Mouse (Mus musculus): ENCODE results near the gene Serping1.
"Not testable (repeated sequence)": the region's sequence is repeated elsewhere in the genome, so short reads cannot be mapped to it uniquely, and the experiment has no call there.

The Serping1 gene

DNA sequence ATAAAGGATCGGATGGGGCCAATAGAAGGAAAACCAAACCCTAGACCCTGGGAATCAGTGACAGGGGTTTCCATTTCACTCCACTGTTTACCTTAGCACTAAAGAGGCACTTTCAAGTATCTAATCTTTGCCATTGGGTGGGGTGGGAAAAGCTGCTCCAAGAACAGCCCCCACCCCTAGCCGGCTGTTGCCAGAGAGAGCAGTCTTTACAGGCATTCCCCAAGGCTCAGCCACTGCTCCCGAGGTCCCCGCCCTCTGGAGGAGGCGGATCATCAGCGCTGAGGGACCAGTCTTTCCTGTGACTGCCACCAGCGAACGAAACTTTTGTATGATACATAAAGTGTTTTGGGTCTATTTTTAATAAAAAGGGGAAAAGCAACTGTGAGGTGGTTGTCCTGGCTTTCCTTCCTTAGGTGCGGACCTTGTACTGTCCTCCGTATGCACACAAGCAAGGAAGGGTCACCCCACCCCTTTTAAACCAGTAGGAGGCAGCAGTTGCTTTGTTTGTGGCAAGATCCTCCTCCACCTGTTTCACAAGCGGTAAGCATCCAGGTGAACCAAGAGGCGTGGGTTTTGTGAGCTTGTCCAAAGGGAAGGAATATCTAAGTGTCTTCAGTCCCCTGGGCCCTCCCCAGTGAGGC, 36.9 kb downstream of the Serping1 start:
- no peak for DNase-seq (ENCODE audit: low spot score in 2 of 2)

GRCm38 (mm10) chr2:84737451-84737925, 37.8 kb downstream of the Serping1 start:
- DNase-seq (ENCODE audit: low spot score in 2 of 2) = no peak

DNA sequence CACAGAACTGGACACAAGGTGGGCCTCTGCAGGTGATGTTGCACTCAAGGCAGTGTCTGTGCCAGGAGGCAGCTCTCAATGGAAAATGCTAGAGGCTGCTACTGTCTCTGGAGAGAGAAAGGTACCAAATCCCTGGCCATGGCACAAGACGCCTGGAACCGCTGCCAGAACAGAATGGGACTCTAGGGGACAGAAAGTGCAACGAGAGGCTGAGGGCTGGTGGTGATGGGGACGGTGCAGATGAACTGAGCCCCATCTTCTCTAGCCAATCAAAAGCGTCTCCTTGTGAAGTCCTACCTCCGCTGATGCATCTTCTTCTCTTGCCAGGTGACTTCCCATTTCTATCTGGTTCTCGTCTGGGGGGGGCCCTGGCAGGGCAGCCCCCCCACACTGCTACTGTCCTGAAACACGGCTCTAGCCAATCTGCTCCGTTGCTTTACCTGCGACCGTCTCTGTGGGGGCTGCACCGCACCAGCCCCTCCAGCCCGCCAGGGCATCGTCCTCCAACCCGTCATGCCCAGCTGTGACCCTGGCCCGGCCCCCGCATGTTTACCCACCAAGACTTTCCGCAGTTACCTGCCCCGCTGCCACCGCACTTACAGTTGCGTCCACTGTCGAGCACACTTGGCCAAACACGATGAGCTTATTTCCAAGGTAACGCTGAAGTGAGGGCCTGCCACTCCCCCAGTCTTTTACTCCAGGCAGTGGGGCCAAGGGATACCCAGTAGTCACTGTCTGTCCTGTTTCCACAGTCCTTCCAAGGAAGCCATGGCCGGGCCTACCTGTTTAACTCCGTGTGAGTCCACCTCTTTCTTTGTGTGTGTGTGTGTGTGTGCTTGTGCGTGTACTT, 38.7 kb downstream of the Serping1 start:
- DNase-seq (ENCODE audit: low spot score in 2 of 2) = no peak

GRCm38 (mm10) chr2:84735346-84735920, 39.8 kb downstream of the Serping1 start:
- peak in 1 of 2 experiments; percentile 8 for DNase-seq (ENCODE audit: low spot score in 2 of 2)

- no peak for DNase-seq (ENCODE audit: low spot score in 2 of 2)
Observed at GRCm38 (mm10) chr2:84734919-84735318, 40.3 kb downstream of the Serping1 start.

DNA sequence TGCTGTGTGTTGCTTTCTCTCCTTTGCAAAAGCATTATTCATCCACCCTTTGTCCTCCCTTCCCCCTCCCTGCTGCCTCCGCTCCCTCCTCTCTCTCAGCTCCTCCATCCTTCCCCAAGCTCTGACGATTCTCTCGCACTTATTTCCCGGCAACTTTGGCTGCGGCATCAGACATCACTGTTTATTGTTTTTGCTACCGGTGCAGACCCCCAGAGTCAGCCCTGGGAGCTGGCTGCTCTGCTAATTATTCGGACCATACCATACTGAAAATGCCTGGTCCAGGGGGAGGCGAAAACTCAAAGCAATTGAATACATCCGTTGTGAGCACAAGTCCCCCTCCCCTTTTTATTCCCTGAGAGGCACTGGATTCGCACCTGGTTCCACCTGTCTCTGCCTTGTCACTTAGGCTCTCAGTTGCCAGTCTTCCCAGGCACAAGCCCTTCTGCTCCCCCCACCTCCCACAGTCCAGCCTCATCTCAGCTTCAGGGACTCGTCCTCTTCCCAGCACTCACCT, 40.8 kb downstream of the Serping1 start:
- DNase-seq (ENCODE audit: low spot score in 2 of 2) = peak in 1 of 2 experiments; percentile 35

DNA sequence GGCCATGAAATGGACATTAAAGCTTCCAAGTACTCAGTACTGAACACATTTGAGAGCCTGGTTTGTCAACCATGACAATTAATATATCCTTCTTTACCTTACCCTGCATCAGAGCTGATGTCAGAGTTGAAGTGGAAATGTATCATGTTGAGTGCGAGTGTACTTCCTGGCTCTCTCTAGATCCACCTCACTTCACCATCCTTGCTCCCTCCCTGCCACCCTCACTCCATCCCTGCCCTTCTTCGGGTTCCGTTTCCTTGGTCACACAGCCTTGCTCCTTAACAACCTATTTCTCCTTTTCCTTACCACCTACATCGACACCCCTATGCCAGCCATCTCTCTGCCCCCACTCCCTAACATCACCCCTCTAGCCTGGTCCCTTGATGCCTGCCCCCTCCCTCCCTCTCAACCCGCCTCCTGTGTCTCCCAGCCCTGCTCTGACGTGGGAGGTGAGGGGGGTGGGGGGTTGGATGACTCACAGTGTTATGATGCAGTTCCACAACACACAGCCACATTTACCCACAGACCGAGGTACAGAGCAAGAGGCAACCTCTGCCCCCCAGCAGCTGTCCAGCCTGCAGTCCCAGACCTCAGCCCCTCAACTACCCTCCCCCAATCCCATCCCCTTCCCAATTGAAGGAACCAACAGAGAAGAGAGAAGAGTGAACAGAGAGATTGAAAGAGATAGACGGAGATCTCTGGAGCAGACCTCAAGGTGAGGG, 41.5 kb downstream of the Serping1 start, which contains the start of gene Ypel4:
TSS of gene Ypel4 (plus strand) at position 480 of the 722 bp plus-strand sequence.
- DNase-seq (ENCODE audit: low spot score in 2 of 2) = peak; percentile 63 to 69

- no peak for DNase-seq (ENCODE audit: low spot score in 2 of 2)
Observed at GRCm38 (mm10) chr2:84732394-84732793, 42.9 kb downstream of the Serping1 start.

DNA sequence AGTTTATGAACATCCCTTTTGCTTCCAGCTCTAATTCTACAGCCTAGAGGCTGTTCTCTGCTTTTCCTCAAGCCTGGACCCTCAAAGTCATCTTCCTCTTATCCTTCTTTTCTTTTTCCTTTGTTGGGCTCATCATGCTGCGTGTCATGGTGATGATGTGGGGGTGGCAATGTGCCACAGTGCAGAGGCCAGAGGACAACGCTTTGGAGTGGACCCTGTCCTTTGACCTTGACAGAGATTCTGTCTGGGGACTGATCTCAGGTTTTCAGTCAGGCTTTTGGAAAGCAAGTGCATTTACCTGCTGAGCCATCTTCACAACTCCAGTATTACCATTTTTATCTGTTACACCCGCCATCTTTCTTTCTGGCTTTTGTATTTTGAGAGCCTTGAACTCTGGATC, 44.0 kb downstream of the Serping1 start:
- DNase-seq (ENCODE audit: low spot score in 2 of 2) = no peak

DNA sequence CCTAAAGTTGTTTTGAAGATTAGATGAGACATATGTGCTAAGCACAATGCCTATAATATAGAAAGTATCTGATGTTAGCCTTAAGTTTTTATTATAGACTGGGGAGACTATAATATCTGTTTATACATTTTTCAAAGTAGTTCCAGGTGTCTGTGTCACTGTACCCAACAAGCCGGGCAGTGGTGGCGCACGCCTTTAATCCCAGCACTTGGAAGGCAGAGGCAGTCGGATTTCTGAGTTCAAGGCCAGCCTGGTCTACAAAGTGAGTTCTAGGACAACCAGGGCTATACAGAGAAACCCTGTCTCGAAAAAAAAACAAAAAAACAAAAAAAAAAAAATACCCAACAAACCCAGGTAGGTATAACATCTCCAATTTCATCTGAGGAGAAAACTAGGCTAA, 47.1 kb downstream of the Serping1 start:
- not testable (repeated sequence) for DNase-seq (ENCODE audit: low spot score in 2 of 2)

- peak; percentile 92 to 94 for DNase-seq (ENCODE audit: low spot score in 2 of 2)
Observed at GRCm38 (mm10) chr2:84727172-84727858, 47.9 kb downstream of the Serping1 start, which contains the start of gene Clp1. Gene Clp1, minus strand, starts transcription at chr2:84727350.

- DNase-seq (ENCODE audit: low spot score in 2 of 2) = no peak
Observed at GRCm38 (mm10) chr2:84726716-84727115, 48.5 kb downstream of the Serping1 start.

- no peak for DNase-seq (ENCODE audit: low spot score in 2 of 2)
Observed at GRCm38 (mm10) chr2:84725770-84726169, 49.5 kb downstream of the Serping1 start.

DNA sequence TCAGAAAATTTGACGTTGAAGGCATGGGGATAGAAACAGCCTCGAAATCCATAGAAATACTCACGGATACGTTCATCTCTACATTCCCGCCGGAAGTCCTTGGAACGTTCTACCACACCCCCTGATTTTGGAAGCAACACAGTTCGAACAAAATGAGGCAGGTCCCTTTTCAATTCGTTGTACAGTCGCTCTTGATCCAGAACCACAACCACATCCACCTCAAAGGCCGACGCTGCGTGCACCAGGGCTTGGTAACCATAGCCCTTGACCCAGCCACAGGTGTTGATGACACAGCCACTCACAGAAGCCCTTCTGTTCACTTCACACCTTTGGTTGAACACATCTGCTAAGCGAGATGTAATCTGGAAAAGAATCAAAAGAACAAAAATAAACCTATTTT, 51.4 kb downstream of the Serping1 start:
- DNase-seq (ENCODE audit: low spot score in 2 of 2) = no peak

DNA sequence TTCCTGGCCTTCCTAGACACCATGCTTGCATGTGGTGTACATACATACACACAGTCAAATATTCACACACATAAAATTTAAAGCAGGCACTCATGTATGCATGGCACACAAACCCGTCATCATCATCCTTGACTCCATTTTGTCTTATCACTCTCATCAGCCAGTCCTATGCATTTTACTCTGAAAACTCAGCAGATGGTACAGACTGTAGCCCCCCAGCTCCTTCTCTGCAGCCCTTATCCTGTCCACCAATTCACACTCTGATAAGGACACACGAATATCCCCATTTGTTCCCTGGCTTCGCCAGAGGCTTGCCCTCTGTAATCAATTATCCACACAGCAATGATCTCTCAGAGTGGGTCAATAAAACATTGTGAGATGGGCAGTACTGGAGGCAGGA, 54.1 kb downstream of the Serping1 start:
- no peak for DNase-seq (ENCODE audit: low spot score in 2 of 2)

DNA sequence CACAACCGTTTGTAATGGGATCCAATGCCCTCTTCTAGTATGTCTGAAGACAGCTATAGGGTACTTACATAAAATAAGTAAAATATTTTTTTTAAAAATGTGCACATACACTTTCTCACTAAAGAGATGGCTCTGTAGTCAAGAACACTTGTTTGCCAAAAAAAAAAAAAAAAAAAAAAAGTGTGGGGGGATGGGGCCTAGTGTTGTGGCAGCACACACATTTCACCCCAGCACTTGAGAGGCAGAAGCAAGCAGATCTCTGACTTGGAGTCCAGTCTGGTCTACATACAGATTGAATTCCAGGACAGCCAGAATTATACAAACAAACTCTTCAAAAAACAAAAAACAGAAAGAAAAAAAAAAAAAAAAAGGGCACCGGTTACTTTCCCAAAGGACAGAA, 54.5 kb downstream of the Serping1 start:
- no peak for DNase-seq (ENCODE audit: low spot score in 2 of 2)

DNA sequence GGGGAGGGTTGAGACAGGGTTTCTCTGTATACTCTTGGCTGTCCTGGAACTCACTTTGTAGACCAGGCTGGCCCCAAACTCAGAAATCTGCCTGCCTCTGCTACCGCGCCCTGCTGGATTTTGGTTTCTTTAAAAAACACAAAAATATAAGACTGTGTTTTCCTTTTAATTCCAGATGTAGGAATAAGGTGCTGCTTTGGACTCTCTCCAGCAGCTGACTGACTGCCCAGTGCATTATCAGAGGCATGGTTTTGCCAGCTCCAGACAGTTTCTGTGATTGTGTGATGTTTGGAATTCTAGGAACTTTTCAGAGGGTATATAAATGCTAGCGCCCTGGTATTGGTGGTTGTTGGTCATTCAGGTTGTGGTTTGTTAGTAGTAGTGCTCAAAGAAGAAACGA, 57.9 kb downstream of the Serping1 start:
- no peak for DNase-seq (ENCODE audit: low spot score in 2 of 2)

DNA sequence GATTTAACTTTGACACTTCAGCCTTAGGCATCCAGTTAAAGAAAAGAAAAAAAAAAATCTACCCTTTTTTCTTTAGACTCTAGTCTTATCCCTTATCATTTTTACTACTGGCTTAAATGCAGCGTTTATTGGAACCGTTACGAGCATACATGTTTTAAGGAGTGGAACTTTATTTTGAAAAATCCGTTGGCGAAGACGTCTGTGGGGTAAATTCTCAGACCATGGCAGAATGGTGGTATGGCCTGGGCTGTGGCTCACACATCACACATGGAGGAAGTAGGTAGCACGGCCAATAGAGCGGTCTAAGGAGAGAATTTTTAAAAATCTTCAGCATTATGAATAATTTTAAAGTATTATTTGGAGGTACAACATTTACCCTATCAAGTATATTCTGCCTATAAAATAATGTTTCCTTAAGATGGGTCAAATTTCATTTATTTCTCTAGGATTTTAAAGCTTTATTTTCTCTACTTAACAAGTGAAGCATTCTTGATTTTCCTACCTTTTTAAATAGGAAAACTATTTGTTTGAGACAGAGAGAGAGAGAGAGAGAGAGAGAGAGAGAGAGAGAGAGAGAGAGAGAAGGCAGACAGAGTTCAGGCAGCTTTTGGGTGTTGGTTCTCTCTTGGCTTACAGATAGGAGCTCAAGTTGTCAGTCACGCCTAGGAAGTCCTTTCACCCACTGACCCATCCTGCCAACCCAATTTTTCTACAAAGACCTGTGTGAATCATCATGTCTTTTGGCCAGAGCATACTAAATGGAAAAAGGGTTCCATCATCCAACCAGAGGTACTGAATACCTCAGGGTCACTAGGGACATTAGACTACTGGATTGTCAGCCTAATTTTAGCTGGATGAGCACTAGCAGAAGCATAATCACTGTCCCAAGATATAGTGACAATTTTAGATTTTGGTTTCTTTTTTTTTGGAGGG, 58.6 kb downstream of the Serping1 start:
- DNase-seq (ENCODE audit: low spot score in 2 of 2) = no peak

- peak in 1 of 2 experiments; percentile 91 for DNase-seq (ENCODE audit: low spot score in 2 of 2)
Observed at GRCm38 (mm10) chr2:84715562-84716361, 59.5 kb downstream of the Serping1 start.
